Mouse (Mus musculus) ES-E14 (cell line): Measurements from ENCODE around the gene Cmtm7.

Source experiments
- CHD2 ChIP-seq: IDR thresholded peaks from 2 replicates; pipeline ENCODE4 v1.6.1; 2014; ENCODE audit warnings: mild to moderate bottlenecking, low read depth, low read length, inconsistent platforms
- ZC3H11A ChIP-seq: IDR thresholded peaks from 2 replicates; pipeline ENCODE4 v1.6.1; 2012; ENCODE audit warnings: low read depth, mild to moderate bottlenecking, inconsistent platforms, low read length, borderline replicate concordance
- ZNF384 ChIP-seq: IDR thresholded peaks from 2 replicates; pipeline ENCODE4 v1.6.1; 2012; ENCODE audit warnings: low read depth, low read length, inconsistent platforms

- no peak for TF ChIP-seq ZC3H11A
- TF ChIP-seq ZNF384, result no peak
- no peak for TF ChIP-seq CHD2
Measured at GRCm38 (mm10) chr9:114759886-114760285, 21.8 kb downstream of the Cmtm7 start.
